Mouse (Mus musculus): ENCODE results near the gene Syngr1. TPM values are rescaled to one million over a fixed set of nuclear protein-coding genes. Genes with fewer than 3 reads are reported as not detected.

The Syngr1 gene
- polyA plus RNA-seq, 1 experiment, result 47.9 TPM

GRCm38 (mm10) chr15:80092599-80092998, 1.5 kb downstream of the Syngr1 start:
- H3K27ac ChIP-seq (replicated peaks; ENCODE audit: low read depth, low read length), result no peak overlapping the region
- no peak overlapping the region; the same call in 1 of the 2 replicates for H3K4me3 ChIP-seq (ENCODE audit: insufficient read depth, low read depth, low read length)
- no peaks in the 10 kb centered on the region; the same call in 1 of the 2 replicates for H3K4me1 ChIP-seq (ENCODE audit: control insufficient read depth, insufficient read depth, insufficient read length, low read length)

GRCm38 (mm10) chr15:80094201-80094600, 3.1 kb downstream of the Syngr1 start:
- Histone ChIP-seq H3K4me1 (ENCODE audit: control insufficient read depth, insufficient read depth, insufficient read length, low read length) (no peaks in the 10 kb centered on the region; the same call in 1 of the 2 replicates), H3K4me3 (ENCODE audit: insufficient read depth, low read depth, low read length) (no peak overlapping the region), H3K27ac (replicated peaks; ENCODE audit: low read depth, low read length) (no peak overlapping the region)

GRCm38 (mm10) chr15:80095596-80095995, 4.5 kb downstream of the Syngr1 start:
- H3K27ac ChIP-seq (replicated peaks; ENCODE audit: low read depth, low read length), result no peak overlapping the region

GRCm38 (mm10) chr15:80096406-80096805, 5.3 kb downstream of the Syngr1 start:
- Histone ChIP-seq H3K4me1 (ENCODE audit: control insufficient read depth, insufficient read depth, insufficient read length, low read length) (no peaks in the 10 kb centered on the region; the same call in 1 of the 2 replicates), H3K4me3 (ENCODE audit: insufficient read depth, low read depth, low read length) (no peak overlapping the region), H3K27ac (replicated peaks; ENCODE audit: low read depth, low read length) (no peak overlapping the region)

More at GRCm38 (mm10) chr15:80095596-80095995, 4.5 kb downstream of the Syngr1 start:
- Histone ChIP-seq H3K4me3 (ENCODE audit: insufficient read depth, low read depth, low read length) (no peak overlapping the region), H3K4me1 (ENCODE audit: control insufficient read depth, insufficient read depth, insufficient read length, low read length) (no peaks in the 10 kb centered on the region; the same call in 1 of the 2 replicates)

GRCm38 (mm10) chr15:80096946-80097881, 6.1 kb downstream of the Syngr1 start:
- Histone ChIP-seq H3K4me3 (ENCODE audit: insufficient read depth, low read depth, low read length) (no peak overlapping the region), H3K4me1 (ENCODE audit: control insufficient read depth, insufficient read depth, insufficient read length, low read length) (no peaks in the 10 kb centered on the region; the same call in 1 of the 2 replicates), H3K27ac (replicated peaks; ENCODE audit: low read depth, low read length) (no peak overlapping the region)

- Histone ChIP-seq H3K27ac (replicated peaks; ENCODE audit: low read depth, low read length) (no peak overlapping the region), H3K4me1 (ENCODE audit: control insufficient read depth, insufficient read depth, insufficient read length, low read length) (no peaks in the 10 kb centered on the region; the same call in 1 of the 2 replicates), H3K4me3 (ENCODE audit: insufficient read depth, low read depth, low read length) (no peak overlapping the region)
Observed at GRCm38 (mm10) chr15:80097999-80098461, 6.9 kb downstream of the Syngr1 start.

GRCm38 (mm10) chr15:80098809-80099208, 7.7 kb downstream of the Syngr1 start:
- Histone ChIP-seq H3K4me3 (ENCODE audit: insufficient read depth, low read depth, low read length) (no peak overlapping the region), H3K27ac (replicated peaks; ENCODE audit: low read depth, low read length) (no peak overlapping the region), H3K4me1 (ENCODE audit: control insufficient read depth, insufficient read depth, insufficient read length, low read length) (no peaks in the 10 kb centered on the region; the same call in 1 of the 2 replicates)

GRCm38 (mm10) chr15:80099477-80099876, 8.3 kb downstream of the Syngr1 start:
- Histone ChIP-seq H3K4me3 (ENCODE audit: insufficient read depth, low read depth, low read length) (no peak overlapping the region), H3K27ac (replicated peaks; ENCODE audit: low read depth, low read length) (no peak overlapping the region), H3K4me1 (ENCODE audit: control insufficient read depth, insufficient read depth, insufficient read length, low read length) (no peaks in the 10 kb centered on the region; the same call in 1 of the 2 replicates)

- H3K4me1 ChIP-seq (ENCODE audit: control insufficient read depth, insufficient read depth, insufficient read length, low read length), result no peaks in the 10 kb centered on the region; the same call in 1 of the 2 replicates
- H3K27ac ChIP-seq (replicated peaks; ENCODE audit: low read depth, low read length), result no peak overlapping the region
Observed at GRCm38 (mm10) chr15:80100196-80100595, 9.1 kb downstream of the Syngr1 start.

GRCm38 (mm10) chr15:80100871-80101270, 9.7 kb downstream of the Syngr1 start:
- H3K27ac ChIP-seq (replicated peaks; ENCODE audit: low read depth, low read length), result no peak overlapping the region
- H3K4me1 ChIP-seq (ENCODE audit: control insufficient read depth, insufficient read depth, insufficient read length, low read length), result no peaks in the 10 kb centered on the region; the same call in 1 of the 2 replicates
- no peak overlapping the region for H3K4me3 ChIP-seq (ENCODE audit: insufficient read depth, low read depth, low read length)

More at GRCm38 (mm10) chr15:80100196-80100595, 9.1 kb downstream of the Syngr1 start:
- no peak overlapping the region for H3K4me3 ChIP-seq (ENCODE audit: insufficient read depth, low read depth, low read length)

- Histone ChIP-seq H3K4me3 (ENCODE audit: insufficient read depth, low read depth, low read length) (no peak overlapping the region), H3K4me1 (ENCODE audit: control insufficient read depth, insufficient read depth, insufficient read length, low read length) (no peaks in the 10 kb centered on the region; the same call in 1 of the 2 replicates), H3K27ac (replicated peaks; ENCODE audit: low read depth, low read length) (no peak overlapping the region)
Observed at GRCm38 (mm10) chr15:80101503-80101902, 10.4 kb downstream of the Syngr1 start.

GRCm38 (mm10) chr15:80102495-80102894, 11.4 kb downstream of the Syngr1 start:
- no peaks in the 10 kb centered on the region; the same call in 1 of the 2 replicates for H3K4me1 ChIP-seq (ENCODE audit: control insufficient read depth, insufficient read depth, insufficient read length, low read length)
- no peak overlapping the region for H3K27ac ChIP-seq (replicated peaks; ENCODE audit: low read depth, low read length)
- H3K4me3 ChIP-seq (ENCODE audit: insufficient read depth, low read depth, low read length), result no peak overlapping the region

GRCm38 (mm10) chr15:80105490-80106410, 14.6 kb downstream of the Syngr1 start:
- H3K27ac ChIP-seq (replicated peaks; ENCODE audit: low read depth, low read length), result no peak overlapping the region
- H3K4me3 ChIP-seq (ENCODE audit: insufficient read depth, low read depth, low read length), result no peak overlapping the region
- no peaks in the 10 kb centered on the region for H3K4me1 ChIP-seq (ENCODE audit: control insufficient read depth, insufficient read depth, insufficient read length, low read length)

GRCm38 (mm10) chr15:80107143-80107542, 16.0 kb downstream of the Syngr1 start:
- Histone ChIP-seq H3K4me3 (ENCODE audit: insufficient read depth, low read depth, low read length) (no peak overlapping the region), H3K4me1 (ENCODE audit: control insufficient read depth, insufficient read depth, insufficient read length, low read length) (no peaks in the 10 kb centered on the region), H3K27ac (replicated peaks; ENCODE audit: low read depth, low read length) (no peak overlapping the region)

GRCm38 (mm10) chr15:80107575-80107974, 16.4 kb downstream of the Syngr1 start:
- Histone ChIP-seq H3K27ac (replicated peaks; ENCODE audit: low read depth, low read length) (no peak overlapping the region), H3K4me1 (ENCODE audit: control insufficient read depth, insufficient read depth, insufficient read length, low read length) (no peaks in the 10 kb centered on the region), H3K4me3 (ENCODE audit: insufficient read depth, low read depth, low read length) (no peak overlapping the region)

Measured in brown adipose tissue, adult 24 weeks (tissue).